Mouse (Mus musculus) testis, postnatal 14 days (tissue): Measurements from ENCODE around the gene Ifitm10.

Experiments
- DNase-seq: peaks from one replicate; pipeline ENCODE4 v3.0.0; 2021; ENCODE audit warnings: low spot score

Gene Ifitm10

GRCm38 (mm10) chr7:142391108-142391507 lies 17.6 kb upstream of the Ifitm10 start:
- DNase-seq: no peak

GRCm38 (mm10) chr7:142389961-142390650 lies 16.6 kb upstream of the Ifitm10 start:
- DNase-seq: no peak

GRCm38 (mm10) chr7:142388740-142389139 lies 15.2 kb upstream of the Ifitm10 start:
- DNase-seq: no peak

GRCm38 (mm10) chr7:142388198-142388597 lies 14.6 kb upstream of the Ifitm10 start:
- no peak for DNase-seq

GRCm38 (mm10) chr7:142387419-142388148 lies 14.0 kb upstream of the Ifitm10 start, which contains the start of gene Ctsd:
Gene Ctsd (minus strand): TSS chr7:142388038.
- DNase-seq: peak; percentile 95

GRCm38 (mm10) chr7:142386621-142387201 lies 13.2 kb upstream of the Ifitm10 start:
- DNase-seq: no peak

GRCm38 (mm10) chr7:142385742-142386403 lies 12.3 kb upstream of the Ifitm10 start:
- DNase-seq: no peak

GRCm38 (mm10) chr7:142384306-142384705 lies 10.8 kb upstream of the Ifitm10 start:
- DNase-seq: no peak

- DNase-seq: no peak
Measured at GRCm38 (mm10) chr7:142382567-142382966, 9.0 kb upstream of the Ifitm10 start, which contains the start of gene Gm49369. Gene Gm49369 (minus strand): TSS chr7:142382667.

GRCm38 (mm10) chr7:142381175-142381574 lies 7.6 kb upstream of the Ifitm10 start:
- DNase-seq: no peak

- DNase-seq: no peak
Measured at GRCm38 (mm10) chr7:142379186-142379585, 5.6 kb upstream of the Ifitm10 start.

- DNase-seq: no peak
Measured at GRCm38 (mm10) chr7:142377233-142377925, 3.8 kb upstream of the Ifitm10 start.

- no peak for DNase-seq
Measured at GRCm38 (mm10) chr7:142376096-142376495, 2.5 kb upstream of the Ifitm10 start.

- no peak for DNase-seq
Measured at GRCm38 (mm10) chr7:142375261-142375724, 1.7 kb upstream of the Ifitm10 start.

- no peak for DNase-seq
Measured at GRCm38 (mm10) chr7:142374413-142375015, 961 bp upstream of the Ifitm10 start.

GRCm38 (mm10) chr7:142373039-142373438 lies 514 bp downstream of the Ifitm10 start:
- no peak for DNase-seq

GRCm38 (mm10) chr7:142371768-142372661 lies 1.5 kb downstream of the Ifitm10 start:
- no peak for DNase-seq

- no peak for DNase-seq
Measured at GRCm38 (mm10) chr7:142371398-142371767, 2.2 kb downstream of the Ifitm10 start.

- no peak for DNase-seq
Measured at GRCm38 (mm10) chr7:142370937-142371336, 2.6 kb downstream of the Ifitm10 start.

GRCm38 (mm10) chr7:142369820-142370219 lies 3.7 kb downstream of the Ifitm10 start:
- no peak for DNase-seq
